Mouse (Mus musculus): ENCODE measurements at regions not wholly inside any gene's neighbourhood (a gene's known extent, or its start where the extent isn't known, plus 50 kb on each side); places are given as distances from the start of the nearest gene placed in this dataset.
"Not testable (repeated sequence)": the region's sequence is repeated elsewhere in the genome, so short reads cannot be mapped to it uniquely, and the experiment has no call there.

DNA sequence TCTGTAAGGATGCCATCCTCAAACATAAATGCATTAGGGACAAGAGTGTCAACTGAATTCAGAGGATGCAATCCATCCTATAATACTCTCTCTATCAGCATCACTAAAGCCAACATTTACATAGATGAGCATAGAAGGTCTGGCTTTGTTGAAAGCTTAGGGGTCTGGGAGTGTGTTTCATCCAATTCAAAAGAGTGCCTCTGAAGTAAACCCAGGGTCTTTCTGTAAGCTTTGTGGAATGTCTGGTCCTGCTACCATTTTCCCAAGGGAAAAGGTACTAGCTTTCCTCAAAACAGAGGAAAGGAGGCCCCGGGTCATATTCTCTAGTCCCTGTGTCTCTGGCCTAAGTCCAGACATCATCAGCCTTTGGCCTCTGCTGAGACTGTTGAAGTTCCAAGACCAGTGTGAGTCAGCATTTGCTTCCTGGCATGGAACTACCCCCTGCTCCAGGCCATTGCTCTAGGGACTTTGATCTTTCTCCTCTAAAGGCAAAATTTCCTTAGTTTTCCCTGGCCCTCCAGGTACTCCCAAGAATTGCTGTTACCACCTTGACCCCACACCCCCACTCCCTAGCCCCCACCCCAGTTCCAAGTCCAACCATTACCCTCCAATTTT lies 280.0 kb upstream of the Jarid2 start:
- DNase-seq (ENCODE audit: low read depth, low spot score), result no peak

GRCm38 (mm10) chr13:44451224-44451623 lies 278.1 kb upstream of the Jarid2 start:
- DNase-seq (ENCODE audit: low read depth, low spot score), result no peak

GRCm38 (mm10) chr13:44453131-44453530 lies 276.1 kb upstream of the Jarid2 start:
- no peak for DNase-seq (ENCODE audit: low read depth, low spot score)

DNA sequence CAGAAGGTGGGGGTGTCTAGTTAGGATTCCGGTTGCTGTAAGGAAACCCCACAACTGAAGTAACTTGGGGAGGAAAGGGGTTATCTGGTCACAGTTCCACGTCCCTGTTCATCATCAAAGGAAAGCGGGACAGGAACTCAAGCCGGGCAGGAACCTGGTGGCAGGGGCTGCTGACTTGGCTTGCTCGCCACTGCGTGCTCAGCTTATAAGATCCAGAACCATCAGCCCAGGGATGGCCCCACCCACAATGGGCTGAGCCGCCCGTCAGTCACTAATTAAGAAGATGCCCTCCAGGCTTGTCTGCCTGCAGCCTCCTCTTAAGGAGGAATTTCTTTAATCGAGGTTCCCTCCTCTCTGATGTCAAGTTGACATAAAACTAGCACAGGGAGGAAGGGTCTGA lies 275.1 kb upstream of the Jarid2 start:
- DNase-seq (ENCODE audit: low read depth, low spot score), result no peak

DNA sequence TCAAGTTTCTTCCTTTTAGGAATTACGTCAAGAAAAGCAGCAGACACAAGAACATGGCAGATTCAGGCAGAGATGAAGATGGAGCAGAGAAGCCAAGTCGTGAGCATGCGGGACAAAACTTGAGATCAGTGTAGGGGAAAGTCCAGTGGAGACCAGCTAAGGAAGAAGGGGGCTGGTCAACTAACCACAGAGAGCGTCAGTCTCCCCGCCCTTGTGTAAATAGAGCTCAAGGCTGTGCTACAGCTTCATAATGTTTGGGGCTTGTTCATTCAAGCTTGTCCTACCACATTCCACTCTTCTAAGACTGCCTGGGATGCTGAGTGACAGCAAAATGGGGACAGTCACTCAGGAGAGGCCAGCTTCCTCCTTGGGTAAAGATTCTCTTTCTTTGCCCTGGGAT lies 274.1 kb upstream of the Jarid2 start:
- DNase-seq (ENCODE audit: low read depth, low spot score), result no peak

DNA sequence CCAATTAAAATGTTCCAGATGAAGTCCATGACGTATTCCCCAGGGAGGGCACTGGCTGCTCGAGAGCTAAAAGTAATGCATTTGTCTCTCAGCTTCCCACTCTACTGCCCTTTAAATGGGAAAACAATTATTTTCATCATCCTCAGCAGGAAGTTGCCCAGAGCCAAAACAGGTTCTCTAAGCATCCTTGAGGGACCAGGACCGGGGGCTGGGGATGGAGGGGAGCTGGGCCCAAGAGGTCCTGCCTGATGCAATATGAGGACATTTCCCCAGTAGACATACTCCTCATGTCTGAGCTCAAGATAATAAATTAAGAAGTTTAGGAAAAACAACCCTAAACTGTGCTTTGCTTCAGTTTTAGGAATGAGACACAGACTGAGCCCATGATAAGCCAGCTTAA lies 270.5 kb upstream of the Jarid2 start:
- DNase-seq (ENCODE audit: low read depth, low spot score), result no peak

DNA sequence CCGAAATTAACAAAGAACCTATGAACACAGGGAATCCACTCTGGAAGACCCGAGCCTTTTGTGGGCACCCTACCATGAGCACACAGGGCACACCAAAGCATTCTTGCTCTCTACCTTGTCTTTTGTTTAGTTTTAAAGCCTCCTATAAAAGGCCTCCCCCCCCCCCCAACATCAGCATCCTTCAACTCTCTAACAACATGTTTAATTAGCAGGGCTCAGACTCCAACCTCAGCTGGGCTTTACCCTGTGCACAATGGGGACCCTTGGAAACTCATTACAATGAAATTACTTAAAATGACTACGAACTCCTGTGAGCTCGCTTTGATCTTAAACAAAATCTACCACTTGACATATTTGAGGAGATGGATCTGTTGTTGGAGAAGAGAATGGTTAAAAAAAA lies 270.1 kb upstream of the Jarid2 start:
- DNase-seq (ENCODE audit: low read depth, low spot score), result no peak

DNA sequence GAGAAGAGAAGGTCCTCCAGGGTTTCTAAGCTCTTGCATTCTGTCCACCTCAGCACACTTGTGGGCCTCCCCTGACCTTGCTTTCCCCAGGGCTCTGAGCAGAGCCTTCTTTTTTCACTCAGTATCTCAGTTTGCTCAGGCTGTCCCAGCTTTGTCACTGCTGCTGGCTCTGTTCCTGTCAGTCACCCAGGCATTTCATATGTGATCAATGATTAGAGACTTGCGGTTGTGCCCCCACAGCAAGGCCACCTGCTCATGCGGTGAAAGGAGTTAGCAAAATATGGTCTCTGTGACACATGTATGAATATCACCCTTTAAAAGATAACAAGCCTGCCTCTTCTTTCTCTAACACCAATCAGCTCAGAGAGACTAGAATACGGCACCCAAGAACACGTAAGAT lies 265.6 kb upstream of the Jarid2 start:
- DNase-seq (ENCODE audit: low read depth, low spot score), result no peak

DNA sequence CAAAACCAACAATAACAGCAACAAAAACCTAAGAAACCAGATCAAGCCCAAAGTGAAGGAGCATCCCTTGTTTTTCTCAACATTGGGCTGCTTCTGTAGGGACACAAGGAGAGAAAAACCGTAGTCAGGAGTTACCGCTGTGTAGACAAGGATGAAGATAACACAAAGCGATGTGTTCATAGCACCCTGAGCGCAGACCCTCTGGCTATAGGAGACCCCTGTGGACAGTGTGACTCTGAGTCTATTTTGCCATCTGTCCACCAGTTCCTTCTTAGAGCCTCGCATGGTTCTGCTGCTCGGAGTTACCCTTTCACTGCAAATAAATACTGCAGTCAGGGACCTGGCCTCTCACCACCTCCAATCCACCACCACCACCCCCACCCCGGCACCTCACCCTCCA lies 263.7 kb upstream of the Jarid2 start:
- DNase-seq (ENCODE audit: low read depth, low spot score), result no peak

DNA sequence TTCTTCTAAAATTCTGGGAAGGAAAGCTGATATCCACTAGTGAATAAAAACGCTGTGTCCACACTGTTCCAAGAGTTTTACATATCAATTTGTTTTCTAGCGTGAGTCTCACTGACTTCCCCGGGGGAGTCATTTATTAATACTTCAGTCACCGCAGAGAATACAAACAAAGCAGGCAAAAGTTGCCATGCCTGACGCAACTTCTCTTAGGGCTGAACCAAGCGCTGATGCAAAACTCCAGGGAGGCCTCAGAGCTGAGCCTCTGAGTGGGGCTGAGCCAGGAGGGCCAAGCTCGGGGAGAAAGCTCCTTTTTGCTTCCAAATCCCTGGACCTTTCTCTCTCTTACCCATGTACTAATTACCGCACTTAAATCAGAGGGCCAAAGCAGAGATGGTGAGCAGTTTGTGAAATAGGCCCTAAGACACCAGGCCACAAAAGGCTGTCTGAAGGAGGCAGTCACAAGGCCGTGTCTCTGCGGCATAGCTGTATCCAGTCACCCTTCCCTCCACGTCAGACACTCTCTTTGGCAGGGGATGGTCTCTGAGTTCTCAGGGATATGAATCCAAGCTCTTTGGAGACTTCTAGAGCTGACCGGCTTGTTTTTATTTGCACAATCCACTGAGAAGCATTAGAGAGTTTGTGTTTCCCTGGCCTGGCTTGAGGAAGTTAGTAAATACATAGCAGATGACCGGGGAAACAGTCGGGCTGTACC lies 260.2 kb upstream of the Jarid2 start:
- DNase-seq (ENCODE audit: low read depth, low spot score), result no peak

GRCm38 (mm10) chr13:44469675-44470074 lies 259.6 kb upstream of the Jarid2 start:
- DNase-seq (ENCODE audit: low read depth, low spot score), result no peak

DNA sequence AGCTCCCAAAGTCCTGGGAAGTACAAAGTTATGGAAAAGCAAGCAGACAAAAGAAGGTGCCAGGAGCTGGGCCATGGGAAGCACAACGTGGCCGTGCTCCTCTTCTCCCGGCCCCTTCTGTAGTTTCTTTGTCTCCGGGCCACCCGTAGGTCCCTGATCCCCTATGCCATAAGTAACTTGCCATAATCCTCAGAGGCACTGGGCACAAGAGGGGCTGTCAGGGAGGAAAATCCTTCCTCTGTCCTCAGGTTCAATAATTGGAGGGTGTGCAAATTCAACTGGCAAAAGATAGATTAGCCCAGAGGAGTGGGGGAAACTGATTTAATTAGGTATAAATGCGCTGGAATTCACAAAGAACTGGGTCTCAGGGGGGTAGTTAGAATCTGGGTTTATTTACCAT lies 256.1 kb upstream of the Jarid2 start:
- DNase-seq (ENCODE audit: low read depth, low spot score), result no peak

GRCm38 (mm10) chr13:44476901-44477300 lies 252.4 kb upstream of the Jarid2 start:
- no peak for DNase-seq (ENCODE audit: low read depth, low spot score)

GRCm38 (mm10) chr13:44480128-44480527 lies 249.1 kb upstream of the Jarid2 start:
- no peak for DNase-seq (ENCODE audit: low read depth, low spot score)

GRCm38 (mm10) chr13:44482661-44483060 lies 246.6 kb upstream of the Jarid2 start:
- DNase-seq (ENCODE audit: low read depth, low spot score), result no peak

DNA sequence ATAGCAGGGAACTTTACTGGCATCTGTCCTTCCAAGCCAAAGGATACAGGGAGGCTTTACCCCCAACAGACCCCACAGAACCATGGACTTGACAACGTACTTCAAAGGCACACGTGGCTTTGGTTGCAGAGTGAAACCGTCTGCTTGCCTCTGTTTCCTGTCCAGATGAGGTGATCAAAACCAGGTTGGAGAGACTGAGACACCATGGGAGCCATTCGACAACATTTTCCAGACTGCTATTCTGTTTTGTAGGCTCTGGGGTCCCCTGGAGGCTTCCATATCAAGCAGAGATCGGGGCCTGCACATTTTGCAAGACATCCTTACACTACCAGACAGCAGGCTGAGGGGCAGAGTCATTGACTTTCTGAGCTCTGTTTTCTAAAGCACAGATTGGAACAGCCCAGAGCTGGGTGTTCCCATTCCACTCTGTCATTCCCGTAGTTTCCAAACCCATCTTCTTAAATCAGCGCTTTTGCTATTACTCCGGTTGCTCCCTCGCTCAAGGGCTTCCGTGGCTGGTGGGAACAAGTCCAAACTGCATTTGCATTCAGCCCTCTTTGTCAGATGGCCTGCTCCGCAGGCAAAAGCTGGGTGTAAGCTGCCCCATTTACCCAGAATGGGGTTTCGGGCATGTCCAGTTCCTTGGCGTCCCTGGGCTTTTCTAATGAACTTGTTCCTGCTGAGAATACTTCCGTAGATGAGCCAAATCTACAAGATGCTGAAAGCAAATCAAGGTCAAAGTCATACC lies 244.5 kb upstream of the Jarid2 start:
- no peak for DNase-seq (ENCODE audit: low read depth, low spot score)

GRCm38 (mm10) chr13:44490935-44491465 lies 238.3 kb upstream of the Jarid2 start:
- no peak for DNase-seq (ENCODE audit: low read depth, low spot score)

DNA sequence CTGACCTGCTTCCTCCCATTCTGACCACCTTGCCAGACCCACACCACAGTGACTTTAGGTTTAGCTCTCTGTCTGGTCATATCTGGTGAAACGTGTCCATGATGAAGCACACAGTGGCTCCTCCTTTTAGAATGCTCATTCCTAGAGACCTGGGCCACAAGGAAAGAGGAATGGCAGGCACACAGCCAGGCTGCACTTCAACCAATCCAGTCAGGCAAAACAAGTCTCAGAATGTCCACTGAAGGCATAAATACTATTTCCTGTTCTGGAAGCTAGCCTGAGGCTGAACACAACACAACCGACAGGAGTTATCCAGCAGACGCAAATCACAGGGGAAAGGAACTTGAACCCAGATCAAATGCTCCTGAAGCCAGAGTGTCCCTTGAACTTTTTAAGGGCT lies 235.4 kb upstream of the Jarid2 start:
- DNase-seq (ENCODE audit: low read depth, low spot score), result no peak

DNA sequence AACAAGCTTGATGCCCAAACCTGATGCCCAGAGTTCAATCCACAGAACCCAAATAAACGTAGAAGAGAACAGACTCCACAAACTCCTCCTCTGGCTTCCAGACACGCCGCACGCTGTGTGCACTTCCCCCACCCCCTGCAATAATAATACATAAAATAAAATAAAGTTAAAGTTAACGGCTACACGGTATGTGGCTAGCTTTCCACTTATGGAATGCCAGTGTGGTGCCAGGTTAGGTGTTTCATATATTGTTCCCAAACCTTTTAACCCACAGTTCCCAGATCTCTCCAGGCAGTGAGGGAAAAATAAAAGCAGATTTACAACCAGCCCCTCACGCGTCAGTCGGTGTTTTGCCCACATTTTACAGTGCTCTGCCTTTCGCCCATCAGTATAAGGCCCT lies 233.8 kb upstream of the Jarid2 start:
- DNase-seq (ENCODE audit: low read depth, low spot score), result no peak

- DNase-seq (ENCODE audit: low read depth, low spot score), result no peak
These were observed 232.7 kb upstream of the Jarid2 start for GRCm38 (mm10) chr13:44496596-44496995.

GRCm38 (mm10) chr13:44500896-44501295 lies 228.4 kb upstream of the Jarid2 start:
- DNase-seq (ENCODE audit: low read depth, low spot score), result not testable (repeated sequence)

DNA sequence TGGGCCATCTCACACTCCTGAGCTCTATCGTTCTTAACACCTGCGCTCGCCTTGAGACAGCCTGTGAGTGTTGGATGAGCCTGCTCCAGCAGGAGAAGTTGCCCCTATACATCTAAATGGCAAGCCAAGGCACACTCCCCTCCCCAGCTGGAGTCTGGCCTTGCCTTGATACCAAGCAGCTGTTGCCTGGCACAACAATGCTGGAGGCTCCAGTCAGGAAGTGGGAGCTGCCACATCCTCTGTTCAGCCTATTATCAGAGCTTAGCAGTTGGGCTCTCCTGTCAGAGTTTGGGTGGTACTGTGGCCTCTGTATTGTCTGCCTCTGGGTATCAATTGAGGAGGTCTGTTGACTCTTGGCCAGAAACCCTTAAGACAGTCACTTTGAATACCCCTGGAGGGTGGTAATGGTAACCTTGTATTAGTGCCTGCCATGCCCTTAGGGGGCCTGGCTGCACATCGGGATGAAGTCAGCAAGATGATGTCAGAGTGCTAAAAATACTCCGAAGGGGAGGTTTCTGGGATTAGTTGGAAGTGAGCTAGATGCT lies 227.4 kb upstream of the Jarid2 start:
- DNase-seq (ENCODE audit: low read depth, low spot score), result no peak

All from telencephalon, adult 2 months (tissue).